Mouse (Mus musculus) megakaryocyte, embryonic 14.5 days (primary cell): ENCODE data around the gene Nlrp2.

ENCODE experiments used
- FLI1 ChIP-seq: IDR thresholded peaks from 2 replicates; pipeline ENCODE4 v1.6.1; 2012; ENCODE audit warnings: low read length, inconsistent platforms, mixed read lengths
- GATA1 ChIP-seq: IDR thresholded peaks from 3 replicates; pipeline ENCODE4 v1.6.1; 2012; ENCODE audit warnings: mixed read lengths, low read length, inconsistent platforms, borderline replicate concordance

- TF ChIP-seq GATA1 (no peak), FLI1 (no peak)
Measured at GRCm38 (mm10) chr7:5288281-5288680, 62.6 kb downstream of the Nlrp2 start.
